Mouse (Mus musculus) cortical plate, adult 2 months (tissue): ENCODE measurements around the gene Smagp.

ENCODE experiments used
- CTCF ChIP-seq: fragments of 200-500 bp; IDR thresholded peaks from 2 replicates; pipeline ENCODE4 v1.5.1; 2011; ENCODE audit warnings: mild to moderate bottlenecking, control low read depth, low read length; ENCODE audit not compliant: insufficient read depth; ENCODE audit errors: extremely low read depth
- POLR2A ChIP-seq: fragments of 200-500 bp; IDR thresholded peaks from 2 replicates; pipeline ENCODE4 v1.6.1; 2011; ENCODE audit warnings: mild to moderate bottlenecking, low read length, control low read depth; ENCODE audit not compliant: insufficient read depth; ENCODE audit errors: extremely low read depth

GRCm38 (mm10) chr15:100611951-100612350 lies 24.8 kb downstream of the Smagp start:
- TF ChIP-seq CTCF, result no peak
- TF ChIP-seq POLR2A, result no peak
